Mouse (Mus musculus) thymus, adult 2 months (tissue): ENCODE results near the gene Inka1. TPM values are rescaled to one million over a fixed set of nuclear protein-coding genes. Genes with fewer than 3 reads are reported as not detected.

ENCODE experiments used
- DNase-seq: peaks from one replicate; pipeline ENCODE4 v3.0.0; 2021
- H3K27ac ChIP-seq: fragments of 200-500 bp; 2 replicates; pipeline ENCODE4 v1.5.1; 2012; ENCODE audit warnings: low read length, control low read depth; ENCODE audit not compliant: control insufficient read depth, insufficient read depth
- H3K27me3 ChIP-seq: fragments of 200-500 bp; 2 replicates; pipeline ENCODE4 v1.6.1; 2012; ENCODE audit warnings: mild to moderate bottlenecking, low read length, moderate library complexity, mixed read lengths; ENCODE audit not compliant: control insufficient read depth, insufficient read depth
- H3K36me3 ChIP-seq: fragments of 200-500 bp; 2 replicates; pipeline ENCODE4 v1.6.1; 2012; ENCODE audit warnings: mild to moderate bottlenecking, low read length, moderate library complexity; ENCODE audit not compliant: control insufficient read depth, insufficient read depth
- H3K4me1 ChIP-seq: fragments of 200-500 bp; replicated peaks from 2 replicates; pipeline ENCODE4 v1.6.1; 2012; ENCODE audit warnings: low read length; ENCODE audit not compliant: control insufficient read depth, insufficient read depth
- H3K4me3 ChIP-seq: fragments of 200-500 bp; 2 replicates; pipeline ENCODE4 v1.5.1; 2012; ENCODE audit warnings: mild to moderate bottlenecking, low read length, control low read depth, moderate library complexity; ENCODE audit not compliant: control insufficient read depth, insufficient read depth
- CTCF ChIP-seq: fragments of 200-500 bp; IDR thresholded peaks from 2 replicates; pipeline ENCODE4 v1.5.1; 2012; ENCODE audit warnings: mild to moderate bottlenecking, control low read depth, low read length, moderate library complexity, borderline replicate concordance; ENCODE audit not compliant: control insufficient read depth, poor library complexity, insufficient read depth; ENCODE audit errors: extremely low read depth
- POLR2A ChIP-seq: fragments of 200-500 bp; IDR thresholded peaks from 2 replicates; pipeline ENCODE4 v1.6.1; 2012; ENCODE audit warnings: mild to moderate bottlenecking, low read length, control low read depth, moderate library complexity; ENCODE audit not compliant: control insufficient read depth, poor library complexity, insufficient read depth; ENCODE audit errors: extremely low read depth
- WGBS: fragments of 180-500 bp; shearing (Covaris S2); methylation state at CpG from one replicate; pipeline ENCODE4 v1.1.7; 2018; 5-methylcytosine and 5-hydroxymethylcytosine counted together
- polyA plus RNA-seq: library from polyadenylated mRNA; depleted of rRNA; stranded (reverse); fragments of >200 nt; gene quantifications from 2 replicates; pipeline ENCODE4 v1.2.3, GENCODE M21; 2012

The Inka1 gene
- polyA plus RNA-seq, 1 experiment: 14.8 TPM

DNA sequence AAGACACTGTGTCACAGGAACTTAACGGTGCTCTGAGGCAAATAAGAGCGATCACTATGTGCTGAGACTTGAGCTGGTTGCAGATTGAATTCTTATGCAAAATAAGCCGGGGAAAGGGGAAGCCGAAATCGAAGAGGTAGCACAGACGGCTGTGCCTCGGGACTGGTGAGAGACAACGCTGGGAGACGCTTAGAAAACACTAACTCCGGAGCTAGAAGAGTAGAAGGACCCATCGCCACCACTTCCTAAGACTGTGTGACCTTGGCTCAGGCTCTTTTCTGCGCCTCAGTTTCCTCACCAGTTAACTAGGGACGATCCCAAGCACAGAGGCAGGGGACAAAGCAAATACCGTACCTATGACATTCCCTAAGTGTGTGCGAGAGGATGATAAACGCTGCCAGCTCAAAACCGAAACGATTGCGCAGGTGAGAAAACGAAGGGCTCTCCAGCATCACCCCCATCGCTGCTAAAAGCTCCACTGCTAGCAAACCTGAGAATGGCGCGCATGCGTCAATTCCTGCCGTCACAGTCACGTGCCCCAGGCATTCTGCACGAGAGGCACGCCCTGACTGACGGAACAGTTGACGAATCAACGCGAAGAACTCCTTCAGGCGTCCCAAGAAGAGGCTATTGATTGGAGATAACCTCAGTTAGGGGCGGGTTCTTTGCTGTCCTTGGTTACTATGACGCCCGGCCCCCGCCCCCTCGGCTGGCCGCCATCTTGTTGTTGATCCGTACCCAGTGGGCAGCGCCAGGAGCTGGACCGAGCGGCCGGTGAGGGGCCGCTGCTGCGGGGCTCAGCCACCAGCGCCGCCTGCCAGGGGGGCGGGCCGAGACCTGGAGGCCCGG is 16.5 kb upstream of the Inka1 start, which contains the start of gene Ip6k1:
Ip6k1 (plus strand) TSS at position 580 of the 849 bp plus-strand sequence.
- Histone ChIP-seq H3K27me3 (no peaks in the 10 kb centered on the region), H3K4me3 (peak within 1 kb of the TSS; percentile 92), H3K36me3 (no peaks in the 10 kb centered on the region), H3K27ac (peak within 1 kb of the TSS; percentile 73), H3K4me1 (peaks cover 6% of the 10 kb centered on the region)
- TF ChIP-seq CTCF: no peak
- peak; percentile 77 for TF ChIP-seq POLR2A
- DNase-seq: peak; percentile 100
- WGBS: under 1% methylated on average over 51 of the region's 51 CpGs

DNA sequence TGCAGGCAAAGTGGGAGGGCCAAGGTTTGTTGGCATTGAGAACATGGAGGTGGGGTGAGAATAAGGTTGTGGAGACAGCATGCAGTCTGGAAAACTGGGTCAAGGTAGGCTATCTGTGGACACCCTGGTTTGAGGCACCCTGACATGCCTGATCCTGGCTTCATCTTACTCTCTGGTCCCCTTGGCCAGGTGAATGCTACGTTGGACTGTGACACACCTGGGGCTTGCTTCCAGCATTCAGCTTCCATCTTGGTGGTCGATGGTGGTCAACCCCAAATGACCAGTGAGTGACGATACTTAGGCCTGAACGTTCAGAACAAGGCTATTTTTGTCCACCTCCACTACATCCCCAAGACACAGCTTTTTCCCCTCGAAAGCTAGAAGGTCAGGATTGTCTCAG is 10.4 kb upstream of the Inka1 start, which contains the start of gene Gm20662:
Gm20662 (plus strand) TSS at position 301 of the 400 bp plus-strand sequence.
- H3K4me1 ChIP-seq: peaks cover 18% of the 10 kb centered on the region
- 97% methylated on average over 5 of the region's 5 CpGs for WGBS
- no peak for TF ChIP-seq CTCF
- TF ChIP-seq POLR2A: no peak
- no peaks in the 10 kb centered on the region for H3K27me3 ChIP-seq
- H3K36me3 ChIP-seq: no peaks in the 10 kb centered on the region
- H3K27ac ChIP-seq: no peak within 1 kb of the TSS
- H3K4me3 ChIP-seq: no peak within 1 kb of the TSS
- DNase-seq: no peak

DNA sequence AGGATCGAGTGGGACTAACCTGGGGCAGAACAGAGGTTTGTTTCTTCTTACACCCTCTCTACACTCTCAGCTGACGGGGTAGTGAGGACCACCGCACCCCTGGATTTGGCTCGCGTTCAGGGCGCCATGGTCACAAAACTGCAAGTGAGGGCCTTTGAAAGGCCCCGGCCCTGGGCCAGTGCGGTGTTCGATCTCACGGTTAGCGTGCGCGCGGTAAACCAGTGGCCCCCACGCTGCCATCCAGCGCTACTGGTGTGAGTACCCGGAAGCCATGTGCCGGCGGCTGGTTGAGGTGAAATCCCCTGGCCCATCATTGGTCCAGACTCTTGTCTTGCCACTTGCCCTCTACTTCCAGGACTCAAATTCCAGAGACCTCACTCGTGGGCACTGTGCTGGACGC is 9.8 kb upstream of the Inka1 start:
- no peak overlapping the region for H3K27ac ChIP-seq
- WGBS: 98% methylated on average over 21 of the region's 21 CpGs

DNA sequence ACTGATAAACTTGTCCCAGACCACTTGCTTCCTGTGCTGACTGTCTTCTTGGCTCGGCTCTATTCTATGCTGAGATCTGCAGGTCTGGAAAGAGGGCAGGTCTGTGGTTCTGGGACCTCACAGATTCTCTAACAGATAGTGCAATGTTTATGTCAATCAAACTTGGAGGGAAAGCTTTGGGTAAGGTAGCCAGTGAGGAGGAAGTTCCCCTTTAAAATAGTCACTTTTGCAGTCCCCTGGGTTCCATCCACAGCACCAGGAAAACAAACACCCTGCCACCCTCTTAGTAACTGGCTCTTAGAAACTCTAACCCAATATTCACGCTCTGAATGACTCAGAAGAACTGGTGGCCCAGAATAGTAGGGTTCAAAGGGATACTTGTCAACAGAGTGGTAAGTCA is 8.8 kb upstream of the Inka1 start:
- TF ChIP-seq POLR2A (no peak), CTCF (no peak)
- 8% methylated on average over 2 of the region's 2 CpGs for WGBS
- peaks cover 18% of the 10 kb centered on the region for H3K4me1 ChIP-seq
- H3K27me3 ChIP-seq: no peaks in the 10 kb centered on the region
- no peak overlapping the region for H3K4me3 ChIP-seq
- H3K36me3 ChIP-seq: no peaks in the 10 kb centered on the region
- H3K27ac ChIP-seq: no peak overlapping the region
- no peak for DNase-seq

More for the DNA sequence above, 9.8 kb upstream of the Inka1 start:
- H3K27me3 ChIP-seq: no peaks in the 10 kb centered on the region
- H3K4me1 ChIP-seq: peaks cover 18% of the 10 kb centered on the region
- no peak for DNase-seq
- TF ChIP-seq CTCF: no peak
- no peak for TF ChIP-seq POLR2A
- no peak overlapping the region for H3K4me3 ChIP-seq
- H3K36me3 ChIP-seq: no peaks in the 10 kb centered on the region

DNA sequence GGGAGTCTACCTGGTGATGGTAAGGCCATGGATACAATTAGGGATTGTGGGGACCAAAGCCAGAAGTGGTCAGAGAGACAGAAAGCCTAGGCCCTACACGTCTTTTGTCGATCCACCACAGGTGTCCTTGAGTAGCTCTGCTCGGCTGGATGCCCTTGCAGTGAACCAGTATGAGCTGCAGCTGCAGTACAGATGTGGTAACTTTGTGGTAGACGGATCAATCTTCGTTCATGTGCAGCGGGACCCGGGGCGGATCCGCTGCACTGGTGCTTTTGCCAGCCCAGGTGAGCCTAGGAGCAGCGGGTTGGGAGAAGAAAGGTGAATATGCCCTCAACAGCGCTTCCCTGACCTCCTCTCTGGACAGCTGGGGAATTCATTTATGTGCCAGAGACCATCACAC is 7.3 kb upstream of the Inka1 start:
- H3K4me1 ChIP-seq: peaks cover 18% of the 10 kb centered on the region
- H3K27ac ChIP-seq: no peak overlapping the region
- H3K27me3 ChIP-seq: no peaks in the 10 kb centered on the region
- no peaks in the 10 kb centered on the region for H3K36me3 ChIP-seq
- 9% methylated on average over 11 of the region's 11 CpGs for WGBS
- no peak overlapping the region for H3K4me3 ChIP-seq
- DNase-seq: peak; percentile 41
- TF ChIP-seq POLR2A (no peak), CTCF (no peak)

DNA sequence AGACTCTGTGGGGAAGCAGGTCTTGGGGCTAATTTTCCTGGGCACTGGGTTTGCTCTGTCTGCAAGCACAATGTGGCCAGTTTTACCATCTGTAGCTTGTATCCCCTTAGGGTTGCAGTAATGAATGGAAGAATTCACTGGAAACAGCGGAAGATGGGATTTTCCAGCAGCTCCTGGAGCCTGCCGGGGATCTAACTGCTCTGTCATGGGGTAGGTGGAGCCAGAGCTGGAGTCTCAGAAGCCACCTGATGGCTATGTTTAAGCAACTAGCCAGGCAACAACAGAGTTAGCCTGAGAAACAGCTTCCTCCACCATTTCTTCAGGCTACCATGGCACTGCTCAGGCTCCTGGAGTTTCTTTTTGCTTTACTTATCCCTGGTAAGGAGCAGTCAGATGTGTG is 6.5 kb upstream of the Inka1 start, which contains the start of gene Cdhr4:
Cdhr4 (plus strand) TSS at position 301 of the 400 bp plus-strand sequence.
- TF ChIP-seq POLR2A: no peak
- no peak for TF ChIP-seq CTCF
- no peak within 1 kb of the TSS for H3K27ac ChIP-seq
- 81% methylated on average over 2 of the region's 2 CpGs for WGBS
- no peak for DNase-seq
- peaks cover 18% of the 10 kb centered on the region for H3K4me1 ChIP-seq
- no peak within 1 kb of the TSS for H3K4me3 ChIP-seq
- no peaks in the 10 kb centered on the region for H3K27me3 ChIP-seq
- H3K36me3 ChIP-seq: no peaks in the 10 kb centered on the region
